Mouse (Mus musculus) lung, postnatal 14 days (tissue): ENCODE measurements around the gene Deaf1.
"Not testable (repeated sequence)": the region's sequence is repeated elsewhere in the genome, so short reads cannot be mapped to it uniquely, and the experiment has no call there.

Experiments
- DNase-seq: peaks from one replicate; pipeline ENCODE4 v3.0.0; 2021

Gene Deaf1

GRCm38 (mm10) chr7:141256159-141256558 lies 71.3 kb downstream of the Deaf1 start:
- no peak for DNase-seq

GRCm38 (mm10) chr7:141250486-141250885 lies 77.0 kb downstream of the Deaf1 start:
- DNase-seq: not testable (repeated sequence)
